Comparison of ENCODE assay signal across 8 mouse cellular contexts in genomic region chr11:118201833-118202409, GRCm38 (mm10). TPM values are rescaled to one million over a fixed set of nuclear protein-coding genes. Genes with fewer than 3 reads are reported as not detected.
DNase-seq lines count a peak whose midpoint lies in the region; ATAC-seq lines count a peak whose summit lies in the region.

No protein-coding gene starts in this region.

- peak; percentile 50; the same call in 1 of the 2 replicates for ATAC-seq in cerebellum, adult (ENCODE audit: insufficient number of reproducible peaks, low FRiP score, low TSS enrichment)
- ATAC-seq in limb, embryonic 12.5 days (ENCODE audit: insufficient number of reproducible peaks, insufficient read depth, low FRiP score, low TSS enrichment, low read depth): no peak
- ATAC-seq in stomach, embryonic 15.5 days (ENCODE audit: insufficient read depth, low FRiP score, low read depth): peak; percentile 12; the same call in 1 of the 2 replicates

- no peaks in the 10 kb centered on the region for H3K36me3 ChIP-seq in limb, embryonic 12.5 days
- no peaks in the 10 kb centered on the region for H3K36me3 ChIP-seq in stomach, embryonic 15.5 days

- no peak for DNase-seq in cerebellum, adult 11-12 months
- DNase-seq in ovary, adult 18-20 months (ENCODE audit: low spot score): peak; percentile 13
- DNase-seq in ovary, postnatal 14 days (ENCODE audit: low spot score): no peak
- no peak for DNase-seq in testis, postnatal 10 days (ENCODE audit: low spot score)
- DNase-seq in retina, embryonic 14.5 days (ENCODE audit: low spot score): no peak

- peak overlapping the region; percentile 84 for H3K27ac ChIP-seq in limb, embryonic 12.5 days
- H3K27ac ChIP-seq in stomach, embryonic 15.5 days: peak overlapping the region; percentile 81

- H3K27me3 ChIP-seq in limb, embryonic 12.5 days: no peaks in the 10 kb centered on the region
- H3K27me3 ChIP-seq in stomach, embryonic 15.5 days (replicated peaks): no peaks in the 10 kb centered on the region

- H3K4me2 ChIP-seq in limb, embryonic 12.5 days: peak overlapping the region; percentile 66
- peak overlapping the region; percentile 71 for H3K4me2 ChIP-seq in stomach, embryonic 15.5 days

- 16% methylated on average over 9 of the region's 9 CpGs for WGBS in limb, embryonic 12.5 days
- WGBS in stomach, embryonic 15.5 days: 32% methylated on average over 9 of the region's 9 CpGs

- no peaks in the 10 kb centered on the region for H3K9me3 ChIP-seq in limb, embryonic 12.5 days
- H3K9me3 ChIP-seq in stomach, embryonic 15.5 days: no peaks in the 10 kb centered on the region

- peak overlapping the region; percentile 62 for H3K9ac ChIP-seq in limb, embryonic 12.5 days (replicated peaks)
- peak overlapping the region; percentile 45 for H3K9ac ChIP-seq in stomach, embryonic 15.5 days

- peaks cover 77% of the 10 kb centered on the region for H3K4me1 ChIP-seq in limb, embryonic 12.5 days (replicated peaks)
- peaks cover 63% of the 10 kb centered on the region for H3K4me1 ChIP-seq in stomach, embryonic 15.5 days

- H3K4me3 ChIP-seq in limb, embryonic 12.5 days (replicated peaks): peak overlapping the region; percentile 36
- peak overlapping the region; percentile 42 for H3K4me3 ChIP-seq in stomach, embryonic 15.5 days (replicated peaks)

RNA-seq across cellular contexts. Expression of gene Cyth1, which starts 46.5 kb away (rescaled TPM):
- polyA plus RNA-seq in limb, embryonic 12.5 days (2016; fragmentation: Nextera tagmentation; extraction: Ambion mirVana): 24.5 and 26.3 TPM in 2 replicates
- polyA plus RNA-seq in stomach, embryonic 15.5 days (2015; fragmentation: Nextera tagmentation; extraction: Ambion mirVana): 13.8 and 13.9 TPM in 2 replicates
